Mouse (Mus musculus) frontal cortex, adult (tissue): ENCODE measurements around the gene Pam16.
"Not testable (repeated sequence)": the region's sequence is repeated elsewhere in the genome, so short reads cannot be mapped to it uniquely, and the experiment has no call there.

Experiments used
- ATAC-seq: cut with Nextera tagmentation; 2 replicates; pipeline ENCODE4 v1.9.2; 2017; ENCODE audit warnings: mild to moderate bottlenecking, moderate library complexity, mixed read lengths; ENCODE audit not compliant: low TSS enrichment

The Pam16 gene

GRCm38 (mm10) chr16:4592909-4593875 is 31.6 kb downstream of the Pam16 start:
- ATAC-seq = peak; percentile 75

GRCm38 (mm10) chr16:4590236-4590635 is 34.6 kb downstream of the Pam16 start:
- no peak for ATAC-seq

- ATAC-seq = no peak
These were observed 37.1 kb downstream of the Pam16 start for GRCm38 (mm10) chr16:4587516-4588210.

GRCm38 (mm10) chr16:4586531-4587123 is 38.2 kb downstream of the Pam16 start:
- peak; percentile 95 for ATAC-seq

GRCm38 (mm10) chr16:4585642-4586530 is 38.9 kb downstream of the Pam16 start:
- peak; percentile 29; the same call in 1 of the 2 replicates for ATAC-seq

GRCm38 (mm10) chr16:4584438-4584837 is 40.4 kb downstream of the Pam16 start:
- no peak for ATAC-seq

GRCm38 (mm10) chr16:4583807-4584206 is 41.0 kb downstream of the Pam16 start:
- no peak for ATAC-seq

GRCm38 (mm10) chr16:4581179-4581578 is 43.6 kb downstream of the Pam16 start:
- not testable (repeated sequence) for ATAC-seq

- ATAC-seq = no peak
These were observed 46.2 kb downstream of the Pam16 start for GRCm38 (mm10) chr16:4578630-4579029.

GRCm38 (mm10) chr16:4576873-4577272 is 47.9 kb downstream of the Pam16 start:
- ATAC-seq = no peak

GRCm38 (mm10) chr16:4576038-4576437 is 48.8 kb downstream of the Pam16 start:
- ATAC-seq = no peak

- no peak for ATAC-seq
These were observed 54.1 kb downstream of the Pam16 start for GRCm38 (mm10) chr16:4570737-4571136.

GRCm38 (mm10) chr16:4567912-4568311 is 56.9 kb downstream of the Pam16 start:
- peak; percentile 70; the same call in 1 of the 2 replicates for ATAC-seq
